Mouse (Mus musculus): ENCODE results near the gene Hist1h4m. TPM values are rescaled to one million over a fixed set of nuclear protein-coding genes. Genes with fewer than 3 reads are reported as not detected.
A peak's percentile ranks its signal among the peaks of the same experiment; 100 is the strongest.
"Not testable (repeated sequence)": the region's sequence is repeated elsewhere in the genome, so short reads cannot be mapped to it uniquely, and the experiment has no call there.

The Hist1h4m gene
- polyA plus RNA-seq (2014; fragmentation: Nextera tagmentation; extraction: Ambion mirVana), result not detected in 2 replicates

GRCm38 (mm10) chr13:21811539-21811938 is at the start of gene Hist1h4m:
Gene Hist1h4m (plus strand): TSS chr13:21811746.
- ATAC-seq (ENCODE audit: low FRiP score, low TSS enrichment), result peak; percentile 69
- H3K4me2 ChIP-seq (replicated peaks; ENCODE audit: low read depth, low read length); H3K36me3 ChIP-seq (ENCODE audit: control insufficient read depth, insufficient read depth, low read length); H3K27me3 ChIP-seq (ENCODE audit: control insufficient read depth, insufficient read depth, low read length); H3K4me1 ChIP-seq (ENCODE audit: control insufficient read depth, insufficient read depth, low read length); H3K9me3 ChIP-seq (ENCODE audit: control insufficient read depth, low read length); H3K27ac ChIP-seq (ENCODE audit: low read depth, low read length): not testable (repeated sequence)
- no CpG with 5 or more reads among the region's 24 CpGs for WGBS
- peak within 1 kb of the TSS; percentile 16; the same call in 1 of the 2 replicates for H3K4me3 ChIP-seq (ENCODE audit: low read length)
- peak within 1 kb of the TSS; percentile 28; the same call in 1 of the 2 replicates for H3K9ac ChIP-seq (ENCODE audit: low read depth, low read length)

DNA sequence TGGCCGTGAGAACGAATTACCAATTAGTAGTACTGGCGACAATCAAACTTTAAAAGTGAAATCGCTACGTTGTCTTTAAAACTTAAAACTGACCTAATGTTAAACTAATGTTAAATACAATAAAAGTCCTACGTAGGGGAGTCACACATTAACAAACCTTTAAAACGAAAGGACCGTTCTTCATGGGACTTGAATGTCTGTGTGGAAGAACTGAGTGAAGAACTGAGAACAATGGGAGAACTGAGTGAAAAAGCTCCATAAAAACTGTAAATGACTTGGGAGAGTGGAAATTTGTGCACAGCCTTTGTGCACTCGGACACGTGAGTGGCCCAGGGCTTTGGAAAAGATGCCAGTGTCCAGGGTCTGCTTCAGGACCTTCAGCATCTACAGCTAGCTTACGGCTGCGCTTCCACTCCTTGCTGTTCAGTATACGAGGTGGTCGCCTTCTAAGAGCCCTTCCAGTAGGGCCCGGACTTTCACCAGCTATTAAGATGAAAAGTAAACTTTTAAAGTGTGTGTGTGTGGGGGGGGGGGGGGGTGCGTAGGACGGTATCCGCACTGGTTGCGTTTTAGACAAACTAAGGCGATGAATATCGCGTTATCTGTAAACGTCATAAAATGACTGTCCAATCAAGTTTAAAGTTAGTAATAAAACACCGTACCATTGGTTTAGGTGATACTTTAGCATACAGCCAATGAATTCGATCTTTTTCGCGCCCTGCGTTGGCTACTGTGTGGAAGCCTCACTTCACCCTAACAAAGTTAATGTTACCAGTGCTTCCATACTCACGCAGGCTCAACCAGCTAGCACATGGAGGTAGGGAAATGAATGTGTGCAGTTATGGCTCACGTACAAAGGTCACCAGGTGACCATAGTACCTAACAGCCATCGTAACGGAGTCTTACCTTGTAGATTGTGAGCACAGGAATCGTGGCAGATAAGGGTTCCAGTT is 32.5 kb upstream of the Hist1h4m start:
- Histone ChIP-seq H3K27me3 (ENCODE audit: control insufficient read depth, insufficient read depth, low read length) (no peaks in the 10 kb centered on the region), H3K9me3 (ENCODE audit: control insufficient read depth, low read length) (no peaks in the 10 kb centered on the region), H3K27ac (ENCODE audit: low read depth, low read length) (peak overlapping the region; percentile 99), H3K4me1 (ENCODE audit: control insufficient read depth, insufficient read depth, low read length) (peaks cover 10% of the 10 kb centered on the region), H3K4me2 (replicated peaks; ENCODE audit: low read depth, low read length) (peak overlapping the region; percentile 88), H3K36me3 (ENCODE audit: control insufficient read depth, insufficient read depth, low read length) (no peaks in the 10 kb centered on the region), H3K9ac (ENCODE audit: low read depth, low read length) (peak overlapping the region; percentile 96), H3K4me3 (ENCODE audit: low read length) (peak overlapping the region; percentile 74)
- WGBS, result 4% methylated on average over 33 of the region's 33 CpGs
- peak; percentile 80 for ATAC-seq (ENCODE audit: low FRiP score, low TSS enrichment)

DNA sequence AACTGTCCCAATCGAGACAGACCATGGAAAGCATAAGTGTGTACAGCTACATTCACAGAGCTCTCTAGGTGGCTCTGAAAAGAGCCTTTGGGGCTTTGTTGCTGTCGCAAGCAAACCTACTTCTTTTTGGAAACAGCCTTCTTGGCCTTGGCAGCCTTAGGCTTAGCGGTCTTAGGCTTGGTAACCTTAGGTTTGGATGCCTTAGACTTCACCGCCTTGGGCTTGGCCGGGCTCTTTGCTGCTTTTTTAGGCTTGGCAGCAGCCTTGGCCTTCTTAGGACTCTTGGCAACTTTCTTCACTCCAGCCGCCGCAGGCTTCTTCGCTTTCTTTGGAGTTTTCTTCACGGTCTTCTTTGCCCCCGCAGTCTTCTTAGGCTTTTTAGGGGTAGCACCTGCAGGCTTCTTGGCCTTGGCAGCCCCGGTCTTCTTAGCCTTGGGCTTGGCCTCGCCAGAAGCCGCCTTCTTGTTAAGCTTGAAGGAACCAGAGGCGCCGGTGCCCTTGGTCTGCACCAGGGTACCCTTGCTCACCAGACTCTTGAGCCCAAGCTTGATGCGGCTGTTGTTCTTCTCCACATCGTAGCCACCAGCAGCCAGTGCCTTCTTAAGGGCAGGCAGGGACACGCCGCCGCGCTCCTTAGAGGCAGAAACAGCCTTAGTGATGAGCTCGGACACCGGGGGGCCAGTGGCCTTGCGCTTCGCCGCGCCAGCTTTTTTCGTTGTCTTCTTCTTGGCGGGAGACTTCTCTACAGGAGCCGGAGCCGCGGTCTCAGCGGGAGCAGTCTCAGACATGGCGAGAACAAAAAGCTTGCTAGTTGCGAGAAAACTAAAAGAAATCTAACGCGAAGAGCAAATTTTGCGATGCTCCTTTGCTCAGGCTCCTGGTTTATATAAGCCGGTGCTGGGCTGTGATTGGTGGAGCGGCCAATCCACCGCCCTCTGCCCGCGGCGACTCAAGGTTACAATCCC is 31.5 kb upstream of the Hist1h4m start, which contains the start of gene Hist1h1b:
Gene Hist1h1b, minus strand, starts transcription at position 859 of the 965 bp plus-strand sequence.
- Histone ChIP-seq H3K4me2 (replicated peaks; ENCODE audit: low read depth, low read length) (peak within 1 kb of the TSS; percentile 88), H3K9me3 (ENCODE audit: control insufficient read depth, low read length) (no peaks in the 10 kb centered on the region), H3K4me3 (ENCODE audit: low read length) (peak within 1 kb of the TSS; percentile 74), H3K9ac (ENCODE audit: low read depth, low read length) (peak within 1 kb of the TSS; percentile 96), H3K4me1 (ENCODE audit: control insufficient read depth, insufficient read depth, low read length) (peaks cover 14% of the 10 kb centered on the region), H3K27me3 (ENCODE audit: control insufficient read depth, insufficient read depth, low read length) (no peaks in the 10 kb centered on the region), H3K36me3 (ENCODE audit: control insufficient read depth, insufficient read depth, low read length) (no peaks in the 10 kb centered on the region), H3K27ac (ENCODE audit: low read depth, low read length) (peak within 1 kb of the TSS; percentile 99)
- WGBS, result under 1% methylated on average over 44 of the region's 44 CpGs
- peak; percentile 62 for ATAC-seq (ENCODE audit: low FRiP score, low TSS enrichment)

DNA sequence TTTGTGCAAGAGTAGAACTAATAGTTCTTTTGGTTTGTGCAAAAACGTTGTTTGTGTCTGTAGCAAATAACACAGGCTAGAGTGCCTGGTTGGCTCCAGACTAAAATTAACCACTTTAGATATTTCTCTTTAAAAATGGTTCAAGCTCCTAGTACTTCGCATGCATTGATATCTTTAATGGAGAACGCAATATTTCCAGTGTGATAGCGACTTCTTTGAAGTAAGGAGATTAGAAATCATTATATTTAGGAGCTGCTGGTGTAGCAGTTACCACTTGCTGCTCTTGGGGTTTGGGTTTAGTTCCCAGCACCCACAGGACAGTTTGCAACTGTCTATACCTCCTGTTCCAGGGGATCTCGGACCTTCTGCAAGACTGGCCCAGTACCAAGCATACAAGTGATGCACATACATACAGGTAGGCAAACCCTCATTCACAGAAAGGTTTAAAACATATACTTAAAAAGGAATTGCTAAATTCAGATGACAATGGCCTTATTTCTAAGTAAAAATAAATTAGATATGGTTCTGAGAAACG is 30.5 kb upstream of the Hist1h4m start:
- peak overlapping the region; percentile 99 for H3K27ac ChIP-seq (ENCODE audit: low read depth, low read length)
- no peak for ATAC-seq (ENCODE audit: low FRiP score, low TSS enrichment)
- H3K4me2 ChIP-seq (replicated peaks; ENCODE audit: low read depth, low read length), result peak overlapping the region; percentile 88
- 50% methylated on average over 6 of the region's 6 CpGs for WGBS
- H3K36me3 ChIP-seq (ENCODE audit: control insufficient read depth, insufficient read depth, low read length), result no peaks in the 10 kb centered on the region
- peak overlapping the region; percentile 96; the same call in 1 of the 2 replicates for H3K9ac ChIP-seq (ENCODE audit: low read depth, low read length)
- H3K9me3 ChIP-seq (ENCODE audit: control insufficient read depth, low read length), result no peaks in the 10 kb centered on the region
- H3K27me3 ChIP-seq (ENCODE audit: control insufficient read depth, insufficient read depth, low read length), result no peaks in the 10 kb centered on the region
- H3K4me1 ChIP-seq (ENCODE audit: control insufficient read depth, insufficient read depth, low read length), result peaks cover 18% of the 10 kb centered on the region
- H3K4me3 ChIP-seq (ENCODE audit: low read length), result peak overlapping the region; percentile 74

- Histone ChIP-seq H3K27ac (ENCODE audit: low read depth, low read length) (0 out of 2 replicates have a peak overlapping the region, but pooled peaks have one; percentile 2), H3K4me2 (replicated peaks; ENCODE audit: low read depth, low read length) (no peak overlapping the region; the same call in 1 of the 2 replicates), H3K9me3 (ENCODE audit: control insufficient read depth, low read length) (no peaks in the 10 kb centered on the region), H3K9ac (ENCODE audit: low read depth, low read length) (no peak overlapping the region), H3K4me1 (ENCODE audit: control insufficient read depth, insufficient read depth, low read length) (peaks cover 21% of the 10 kb centered on the region), H3K27me3 (ENCODE audit: control insufficient read depth, insufficient read depth, low read length) (no peaks in the 10 kb centered on the region), H3K4me3 (ENCODE audit: low read length) (no peak overlapping the region), H3K36me3 (ENCODE audit: control insufficient read depth, insufficient read depth, low read length) (no peaks in the 10 kb centered on the region)
- 93% methylated on average over 1 of the region's 1 CpGs for WGBS
- no peak for ATAC-seq (ENCODE audit: low FRiP score, low TSS enrichment)
Measured at GRCm38 (mm10) chr13:21781639-21782038, 29.9 kb upstream of the Hist1h4m start.

DNA sequence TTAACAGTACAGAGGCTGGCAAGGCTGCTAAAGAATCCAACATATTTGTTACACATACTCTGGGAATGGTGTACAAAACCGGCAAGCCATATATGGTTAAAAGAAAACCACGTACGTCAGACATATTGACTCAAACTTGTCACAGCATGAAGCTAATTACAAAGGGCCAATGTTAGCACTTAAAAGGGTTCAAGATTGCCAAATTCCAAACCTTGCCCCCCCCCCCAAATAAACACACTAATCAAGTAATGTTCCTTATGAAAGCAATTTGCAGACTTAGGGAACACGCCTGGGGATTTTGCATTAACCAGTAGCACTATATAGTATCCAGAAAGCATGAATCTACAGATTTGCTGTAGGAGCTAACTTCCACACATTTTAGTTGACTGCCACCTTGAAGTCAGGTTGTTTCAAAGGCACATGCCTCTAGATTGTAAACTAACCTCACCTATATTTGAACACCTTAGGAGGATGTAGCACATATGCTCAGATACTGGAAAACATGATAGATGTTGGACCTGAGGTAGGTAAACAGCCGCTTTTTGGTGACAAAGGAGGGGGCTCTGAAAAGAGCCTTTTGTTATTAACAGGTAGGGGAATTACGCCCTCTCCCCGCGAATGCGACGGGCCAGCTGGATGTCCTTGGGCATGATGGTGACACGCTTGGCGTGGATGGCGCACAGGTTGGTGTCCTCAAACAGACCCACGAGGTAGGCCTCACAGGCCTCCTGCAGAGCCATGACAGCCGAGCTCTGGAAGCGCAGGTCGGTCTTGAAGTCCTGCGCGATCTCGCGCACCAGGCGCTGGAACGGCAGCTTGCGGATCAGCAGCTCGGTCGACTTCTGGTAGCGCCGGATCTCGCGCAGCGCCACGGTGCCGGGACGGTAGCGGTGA is 28.9 kb upstream of the Hist1h4m start:
- H3K27me3 ChIP-seq (ENCODE audit: control insufficient read depth, insufficient read depth, low read length); H3K36me3 ChIP-seq (ENCODE audit: control insufficient read depth, insufficient read depth, low read length); ATAC-seq (ENCODE audit: low FRiP score, low TSS enrichment); H3K9me3 ChIP-seq (ENCODE audit: control insufficient read depth, low read length): not testable (repeated sequence)
- Histone ChIP-seq H3K4me1 (ENCODE audit: control insufficient read depth, insufficient read depth, low read length) (peaks cover 21% of the 10 kb centered on the region), H3K27ac (ENCODE audit: low read depth, low read length) (peak overlapping the region; percentile 95), H3K4me2 (replicated peaks; ENCODE audit: low read depth, low read length) (peak overlapping the region; percentile 44), H3K9ac (ENCODE audit: low read depth, low read length) (peak overlapping the region; percentile 63), H3K4me3 (ENCODE audit: low read length) (peak overlapping the region; percentile 45)
- 2% methylated on average over 12 of the region's 35 CpGs for WGBS

- ATAC-seq (ENCODE audit: low FRiP score, low TSS enrichment), result peak; percentile 71
- WGBS, result under 1% methylated on average over 15 of the region's 20 CpGs
- Histone ChIP-seq H3K4me1 (ENCODE audit: control insufficient read depth, insufficient read depth, low read length) (peaks cover 20% of the 10 kb centered on the region), H3K4me3 (ENCODE audit: low read length) (peak within 1 kb of the TSS; percentile 45), H3K4me2 (replicated peaks; ENCODE audit: low read depth, low read length) (peak within 1 kb of the TSS; percentile 44), H3K9me3 (ENCODE audit: control insufficient read depth, low read length) (no peaks in the 10 kb centered on the region), H3K27me3 (ENCODE audit: control insufficient read depth, insufficient read depth, low read length) (no peaks in the 10 kb centered on the region), H3K36me3 (ENCODE audit: control insufficient read depth, insufficient read depth, low read length) (no peaks in the 10 kb centered on the region), H3K9ac (ENCODE audit: low read depth, low read length) (peak within 1 kb of the TSS; percentile 63), H3K27ac (ENCODE audit: low read depth, low read length) (peak within 1 kb of the TSS; percentile 95)
Measured at GRCm38 (mm10) chr13:21783255-21783617, 28.3 kb upstream of the Hist1h4m start, which contains the start of gene Hist1h3i. Gene Hist1h3i (minus strand): TSS chr13:21783370.
